Mouse (Mus musculus) spleen, postnatal 0 days (tissue): ENCODE data around the gene Ppp3cb. TPM values are rescaled to one million over a fixed set of nuclear protein-coding genes. Genes with fewer than 3 reads are reported as not detected.

Experiments
- polyA plus RNA-seq: library from polyadenylated mRNA; unstranded; fragments of >200 nt; fragmentation: Nextera tagmentation; extraction: Ambion mirVana; gene quantifications from 2 replicates; pipeline ENCODE4 v1.2.1, GENCODE M21; 2015

Ppp3cb gene
- 37.3 and 38.1 TPM in 2 replicates for polyA plus RNA-seq

GRCm38 (mm10) chr14:20546415-20546814, at the start of gene Ppp3cb:
Gene Ppp3cb, minus strand, starts transcription at chr14:20546573.

GRCm38 (mm10) chr14:20496603-20497002, 49.8 kb downstream of the Ppp3cb start, which contains the start of gene Mss51:
Gene Mss51, minus strand, starts transcription at chr14:20496901.

GRCm38 (mm10) chr14:20479291-20480194, 66.8 kb downstream of the Ppp3cb start, which contains the start of gene Anxa7:
Gene Anxa7, minus strand, starts transcription at chr14:20480133.

GRCm38 (mm10) chr14:20451765-20452331, 94.5 kb downstream of the Ppp3cb start, which contains the start of gene Cfap70:
Gene Cfap70, minus strand, starts transcription at chr14:20452226.

Other genes starting within 250 kb of the Ppp3cb start
- gene Ecd, start 198.5 kb downstream of the Ppp3cb start, polyA plus RNA-seq, result 25.6 and 26.5 TPM in 2 replicates
- 8.2 and 11.8 TPM in 2 replicates for gene Fam149b, start 198.4 kb downstream of the Ppp3cb start, polyA plus RNA-seq
- gene Dnajc9, start 157.7 kb downstream of the Ppp3cb start, polyA plus RNA-seq, result 138 and 156 TPM in 2 replicates
- gene Mrps16, start 152.9 kb downstream of the Ppp3cb start, polyA plus RNA-seq, result 57.2 and 64.5 TPM in 2 replicates
- gene Cfap70, start 94.3 kb downstream of the Ppp3cb start, polyA plus RNA-seq, result 0.24 and 0.53 TPM in 2 replicates
- 38.2 and 41.6 TPM in 2 replicates for gene Anxa7, start 66.4 kb downstream of the Ppp3cb start, polyA plus RNA-seq
- 1.4 and 1.5 TPM in 2 replicates for gene Mss51, start 49.7 kb downstream of the Ppp3cb start, polyA plus RNA-seq
- gene Usp54, start 94.5 kb upstream of the Ppp3cb start, polyA plus RNA-seq, result 1.3 and 1.5 TPM in 2 replicates
- gene Myoz1, start 110.0 kb upstream of the Ppp3cb start, polyA plus RNA-seq, result 0.27 TPM in 1 of 2 replicates, not detected in the other
- gene Synpo2l, start 121.8 kb upstream of the Ppp3cb start, polyA plus RNA-seq, result 0.08 TPM in 1 of 2 replicates, not detected in the other
- gene Sec24c, start 127.7 kb upstream of the Ppp3cb start, polyA plus RNA-seq, result 25.9 and 30.7 TPM in 2 replicates
- 10.1 and 11.6 TPM in 2 replicates for gene Fut11, start 148.4 kb upstream of the Ppp3cb start, polyA plus RNA-seq
- gene Chchd1, start 156.4 kb upstream of the Ppp3cb start, polyA plus RNA-seq, result 111 and 125 TPM in 2 replicates
- gene Zswim8, start 161.0 kb upstream of the Ppp3cb start, polyA plus RNA-seq, result 11.8 and 14.8 TPM in 2 replicates
- 25.6 and 30.5 TPM in 2 replicates for gene Ndst2, start 188.0 kb upstream of the Ppp3cb start, polyA plus RNA-seq
- gene Camk2g, start 247.5 kb upstream of the Ppp3cb start, polyA plus RNA-seq, result 11.7 and 19.0 TPM in 2 replicates